Mouse (Mus musculus) spleen, embryonic (tissue): ENCODE data around the gene Plxnd1.

Experiments
- CTCF ChIA-PET: fragments of 350-600 bp; sonication (Branson Sonifier 250); formaldehyde crosslinking; loops from one replicate; lab custom pipeline; 2022; lab: Charles Lee

Gene Plxnd1

DNA sequence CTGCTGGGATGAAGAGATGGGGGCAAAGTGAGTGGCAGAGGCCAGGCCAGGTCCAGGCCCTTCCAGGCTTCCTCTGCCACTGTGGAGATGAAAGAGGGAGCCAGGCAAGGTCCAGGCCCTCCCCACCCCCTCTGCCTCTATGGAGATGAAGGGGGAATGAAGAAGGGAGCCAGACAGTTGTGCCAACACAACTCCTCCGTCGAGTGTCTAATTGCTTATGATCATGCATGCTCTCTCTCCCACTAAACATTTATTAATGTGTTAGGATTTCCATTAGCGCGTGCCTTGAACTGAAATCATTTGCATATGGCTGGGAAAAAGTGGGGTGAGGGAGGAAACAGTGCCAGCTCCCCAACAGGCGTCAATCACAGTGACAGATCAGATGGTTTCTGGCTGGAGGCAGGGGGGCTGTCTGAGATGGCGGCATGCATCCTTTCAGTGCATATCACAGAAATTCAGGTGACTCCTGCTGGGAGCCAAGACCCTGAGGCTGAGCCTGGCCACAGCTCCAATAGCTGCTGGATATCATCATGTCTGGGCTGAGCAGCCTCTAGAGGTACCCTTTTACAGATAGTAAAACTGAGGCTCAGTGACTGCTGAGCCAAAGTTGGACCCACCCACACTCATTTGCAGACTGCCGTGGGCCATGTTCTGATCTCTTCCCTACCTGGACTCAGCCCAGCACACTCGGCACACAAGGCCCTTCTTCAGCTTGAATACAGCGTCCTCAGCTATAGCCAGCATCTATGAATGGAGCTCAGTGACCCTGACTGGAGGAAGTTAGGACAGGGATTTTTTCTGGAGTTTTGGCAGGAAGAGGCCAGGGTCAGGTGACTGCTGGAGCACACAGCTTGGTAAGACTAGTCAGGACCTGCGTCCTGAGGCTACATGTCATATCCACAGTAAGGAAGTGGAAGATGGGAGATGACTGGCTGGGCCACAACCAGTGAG lies 67.2 kb downstream of the Plxnd1 start:
- CTCF ChIA-PET: interaction anchor here (0.6 kb wide), 1 partner anchor 157 kb away, joined by 3 read pairs; no protein-coding TSS in a partner anchor

GRCm38 (mm10) chr6:115926416-115926815 lies 68.4 kb downstream of the Plxnd1 start:
- CTCF ChIA-PET: no interaction called here

DNA sequence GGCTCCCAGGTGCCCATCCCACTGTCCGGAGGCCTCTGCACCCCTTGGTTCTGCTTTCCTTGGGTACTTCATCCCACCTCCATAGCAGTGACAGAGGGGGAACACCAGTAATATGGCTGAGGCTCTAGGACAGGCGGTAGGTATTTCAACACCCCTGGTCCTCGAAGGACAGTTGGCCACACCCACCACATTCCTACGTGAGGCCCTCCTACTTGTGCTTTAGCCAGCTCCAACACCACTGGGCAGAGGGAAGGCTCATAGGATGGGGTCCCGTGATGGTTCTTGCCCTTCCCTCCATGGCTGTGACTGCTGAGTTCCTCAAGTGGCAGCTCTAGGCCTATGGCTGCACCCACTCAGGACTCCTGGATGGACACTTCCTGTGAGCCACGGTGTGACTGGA lies 70.0 kb downstream of the Plxnd1 start:
- CTCF ChIA-PET: interaction anchor here (0.5 kb wide), 1 partner anchor 21 kb away, joined by 4 read pairs; no protein-coding TSS in a partner anchor

GRCm38 (mm10) chr6:115919876-115920275 lies 74.9 kb downstream of the Plxnd1 start:
- CTCF ChIA-PET: no interaction called here

GRCm38 (mm10) chr6:115918615-115919014 lies 76.2 kb downstream of the Plxnd1 start:
- CTCF ChIA-PET: no interaction called here

- CTCF ChIA-PET: no interaction called here
Observed at GRCm38 (mm10) chr6:115916611-115917010, 78.2 kb downstream of the Plxnd1 start.

DNA sequence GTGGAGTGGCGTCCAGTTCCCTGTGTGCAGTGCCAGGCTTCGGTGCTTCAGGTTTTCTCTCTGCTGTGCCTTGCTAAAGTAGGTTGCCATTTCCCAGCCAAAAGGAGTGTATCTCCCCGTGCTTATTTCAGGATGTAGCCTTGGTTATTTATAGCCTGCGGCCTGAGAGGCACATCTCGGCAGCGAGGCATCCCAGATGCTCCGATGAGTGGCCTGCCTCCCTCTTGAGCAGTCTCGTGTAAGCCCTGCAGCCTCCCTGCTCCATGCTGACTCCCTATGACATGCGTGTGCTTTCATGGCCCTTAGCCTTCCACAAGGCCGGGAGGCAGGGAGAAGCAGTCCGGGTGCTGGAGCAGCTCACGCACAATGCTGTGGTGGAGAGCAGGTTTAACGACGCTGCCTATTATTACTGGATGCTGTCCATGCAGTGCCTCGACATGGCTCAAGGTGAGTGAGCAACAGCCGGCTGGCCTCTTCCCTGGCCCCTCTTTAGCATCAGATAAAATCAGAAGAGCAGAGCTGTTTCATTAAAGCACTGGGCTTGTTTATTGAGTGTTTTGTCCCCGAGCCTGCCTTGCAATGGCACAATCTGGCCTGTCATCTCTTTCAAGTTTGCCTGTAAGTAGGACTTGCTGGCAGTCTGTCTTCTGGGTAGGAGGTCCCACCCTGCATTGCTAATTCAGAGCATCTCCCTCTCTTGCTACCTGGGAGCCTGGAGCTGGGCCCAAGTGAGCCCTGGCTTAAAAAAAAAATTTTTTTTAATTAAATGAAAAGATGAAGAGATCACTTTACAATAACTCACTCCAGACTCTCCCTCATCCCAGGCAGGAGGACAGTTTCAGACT lies 79.0 kb downstream of the Plxnd1 start:
- CTCF ChIA-PET: no interaction called here

GRCm38 (mm10) chr6:115914511-115915202 lies 80.1 kb downstream of the Plxnd1 start:
- CTCF ChIA-PET: no interaction called here

DNA sequence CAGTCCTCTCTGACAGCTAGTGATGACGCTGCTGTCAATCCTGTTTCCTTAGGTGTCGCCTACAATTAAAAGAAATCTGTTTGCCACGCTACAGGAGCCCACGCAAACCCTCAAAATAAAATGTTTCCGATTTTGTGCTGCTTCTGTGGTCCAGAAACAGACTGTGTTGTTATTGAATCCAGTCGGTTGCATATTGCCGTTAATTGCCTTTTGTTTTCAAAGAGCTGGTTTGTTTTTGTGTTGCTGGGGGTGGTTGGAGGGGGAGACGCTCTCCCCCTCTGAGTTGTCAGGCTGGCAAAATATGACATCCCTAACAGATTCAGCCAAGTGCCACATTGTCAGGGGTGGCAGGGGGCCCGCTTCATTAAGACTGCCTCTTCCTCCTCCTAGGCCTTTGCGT lies 81.3 kb downstream of the Plxnd1 start:
- CTCF ChIA-PET: no interaction called here

DNA sequence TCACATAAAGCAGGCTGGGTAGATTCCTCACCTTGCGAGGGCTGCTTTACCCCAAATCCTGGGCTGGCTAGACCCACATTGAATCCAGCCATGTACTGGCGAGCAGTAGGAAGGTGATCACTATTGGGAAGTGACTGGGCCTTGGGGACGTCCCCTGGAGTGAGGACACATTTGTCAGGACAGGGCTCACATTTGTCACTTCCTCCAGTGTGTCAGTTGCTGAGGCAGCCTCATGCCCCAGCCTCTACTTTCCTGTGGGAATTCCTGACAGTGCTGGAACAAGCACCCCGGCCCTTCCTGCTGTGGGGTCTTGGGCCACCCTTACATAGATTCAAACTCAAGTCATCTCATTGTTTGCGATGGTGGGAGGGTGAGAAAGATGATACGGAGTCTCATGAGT lies 83.0 kb downstream of the Plxnd1 start:
- CTCF ChIA-PET: no interaction called here

- CTCF ChIA-PET: no interaction called here
Observed at GRCm38 (mm10) chr6:115909940-115910339, 84.9 kb downstream of the Plxnd1 start.

DNA sequence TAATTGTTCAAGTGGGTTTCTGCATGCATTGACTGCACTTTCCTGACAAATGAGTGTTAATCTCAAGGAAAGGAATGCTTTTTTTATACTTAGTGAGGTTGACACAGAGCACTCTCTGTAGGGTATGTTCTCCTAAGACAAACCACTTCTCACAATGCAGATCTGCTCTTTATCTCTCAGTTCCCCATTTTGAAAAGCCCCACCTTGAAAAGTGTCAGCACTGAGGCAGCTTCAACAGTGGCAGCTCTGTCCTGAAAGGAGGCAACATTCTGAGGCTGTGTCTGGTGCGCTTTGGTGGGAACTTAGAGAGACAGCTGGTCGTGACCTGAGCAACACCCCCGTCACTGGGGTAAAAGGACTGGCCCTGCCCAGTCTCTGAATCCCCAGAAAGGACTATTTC lies 85.8 kb downstream of the Plxnd1 start:
- CTCF ChIA-PET: no interaction called here

DNA sequence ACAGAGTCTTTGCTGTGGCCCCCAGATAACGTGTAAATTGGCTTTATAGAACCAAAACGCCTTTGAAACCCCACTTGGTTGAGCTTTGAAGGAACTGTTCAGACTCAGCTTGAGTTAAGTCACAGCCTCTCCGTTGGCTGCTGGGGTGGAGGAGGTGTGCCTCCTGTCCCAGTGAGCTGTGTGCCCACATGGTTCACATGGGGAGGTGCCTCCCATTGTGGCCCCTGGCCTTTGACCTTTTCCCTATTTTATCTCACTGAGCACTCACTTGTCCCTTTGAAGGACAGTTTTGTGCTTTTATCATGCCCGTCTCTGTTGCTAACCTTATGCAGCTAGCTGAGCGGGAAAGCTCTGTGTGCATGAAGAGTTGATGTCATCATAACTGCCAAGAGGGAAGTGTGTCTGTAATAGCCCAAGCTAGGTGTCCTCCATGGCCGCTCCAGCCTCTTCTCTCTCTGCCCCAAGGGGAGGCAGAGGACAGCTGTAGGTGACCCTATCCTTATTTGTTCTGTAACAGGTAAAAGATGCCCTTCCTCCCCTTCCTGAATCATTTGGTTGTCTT lies 86.3 kb downstream of the Plxnd1 start:
- CTCF ChIA-PET: no interaction called here

GRCm38 (mm10) chr6:115906871-115907270 lies 87.9 kb downstream of the Plxnd1 start:
- CTCF ChIA-PET: no interaction called here

GRCm38 (mm10) chr6:115906455-115906854 lies 88.3 kb downstream of the Plxnd1 start:
- CTCF ChIA-PET: no interaction called here

DNA sequence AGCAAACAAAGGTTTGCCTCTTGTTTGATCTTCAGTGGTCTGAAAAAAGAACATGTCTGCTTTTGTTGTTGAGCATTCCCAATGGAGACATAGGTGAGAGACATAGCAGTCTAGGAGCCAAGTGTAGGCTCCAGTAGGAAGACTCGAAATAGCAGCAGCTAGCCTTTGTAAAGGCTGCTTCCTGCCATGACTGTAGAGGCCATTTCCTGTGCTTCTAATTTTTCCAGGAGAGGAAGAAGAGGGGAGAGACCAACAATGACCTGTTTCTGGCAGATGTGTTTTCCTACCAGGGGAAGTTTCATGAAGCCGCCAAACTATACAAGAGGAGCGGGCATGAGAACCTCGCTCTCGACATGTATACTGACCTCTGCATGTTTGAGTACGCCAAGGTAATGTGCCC lies 89.2 kb downstream of the Plxnd1 start:
- CTCF ChIA-PET: no interaction called here
